Mouse (Mus musculus) frontal cortex, postnatal 25 days (tissue): Measurements from ENCODE around the gene Slc9b2.
A peak's percentile ranks its signal among the peaks of the same experiment; 100 is the strongest.

Source experiments
- DNase-seq, 2 experiments: peaks; one replicate each; pipeline ENCODE4 v3.0.0; 2022; ENCODE audit warnings: low spot score in 2 of 2

Slc9b2 gene

DNA sequence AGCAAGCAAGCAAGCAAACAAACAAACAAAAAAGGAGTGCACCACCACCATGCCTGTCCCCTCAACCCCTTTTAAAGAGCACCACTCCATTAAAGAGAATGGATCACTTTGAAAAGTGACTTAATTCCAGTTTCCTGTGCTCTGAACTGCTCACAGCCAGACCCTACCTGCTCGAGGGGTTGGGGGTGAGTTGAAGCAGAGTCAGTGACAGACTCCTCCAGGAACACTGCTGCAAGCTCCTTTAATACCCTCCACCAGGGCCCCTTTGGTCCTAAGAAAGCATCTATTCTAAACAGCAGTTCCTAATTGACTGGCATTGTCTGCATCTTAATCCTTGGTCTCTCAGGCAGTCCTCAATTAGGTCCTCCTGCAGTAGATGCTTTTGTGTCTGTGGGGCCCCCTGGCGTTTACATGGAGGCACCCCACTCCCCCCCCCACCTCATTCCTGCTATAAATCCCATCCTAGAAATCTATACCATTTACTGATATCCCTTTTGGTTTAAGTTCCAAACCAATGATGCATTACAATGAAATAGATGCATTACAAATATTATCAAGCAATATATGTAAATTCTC lies 5.5 kb downstream of the Slc9b2 start:
- DNase-seq: no peak

GRCm38 (mm10) chr3:135313727-135314126 lies 6.2 kb downstream of the Slc9b2 start:
- DNase-seq: no peak

- DNase-seq: no peak
Observed at GRCm38 (mm10) chr3:135314811-135315210, 7.3 kb downstream of the Slc9b2 start.

- no peak for DNase-seq
Observed at GRCm38 (mm10) chr3:135315720-135316425, 8.4 kb downstream of the Slc9b2 start.

DNA sequence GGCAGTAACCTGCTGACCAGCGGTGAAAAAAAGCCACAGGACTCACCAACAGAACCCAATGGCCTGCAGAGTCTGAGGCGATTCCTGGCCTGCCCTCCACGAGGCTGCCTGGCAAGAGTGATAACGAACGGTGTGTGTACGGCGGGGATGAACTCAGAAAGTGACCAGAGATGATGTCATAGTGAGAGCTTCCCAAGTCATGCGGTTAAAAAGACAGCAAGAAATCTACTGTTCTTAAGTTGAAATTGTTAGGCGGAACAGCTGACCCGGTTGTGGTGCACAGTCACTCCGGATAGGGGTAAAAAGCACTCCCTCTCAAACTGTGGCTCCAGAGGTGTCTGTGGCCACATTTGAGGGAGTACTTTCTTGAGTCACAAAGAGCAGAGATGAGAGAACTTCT lies 10.8 kb downstream of the Slc9b2 start:
- no peak for DNase-seq

GRCm38 (mm10) chr3:135324354-135324753 lies 16.9 kb downstream of the Slc9b2 start:
- DNase-seq: no peak

DNA sequence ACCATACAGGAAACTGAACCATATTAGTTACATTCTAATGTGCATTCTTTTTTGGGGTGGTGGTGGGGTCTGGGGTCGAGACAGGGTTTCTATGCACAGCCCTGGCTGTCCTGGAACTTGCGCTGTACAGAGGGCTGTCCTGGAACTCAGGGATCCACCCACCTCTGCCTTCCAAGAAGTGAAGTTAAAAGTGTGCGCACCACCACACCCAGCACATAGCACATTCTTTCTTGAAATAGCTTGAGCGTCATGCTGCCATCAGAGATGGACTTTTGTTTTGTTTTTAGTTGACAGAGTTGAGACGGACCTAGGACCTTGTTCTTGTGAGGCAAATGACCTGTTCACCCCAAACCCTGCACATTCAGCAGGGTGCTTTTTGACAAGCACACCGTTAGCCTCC lies 19.7 kb downstream of the Slc9b2 start:
- no peak for DNase-seq

- no peak for DNase-seq
Observed at GRCm38 (mm10) chr3:135327601-135328000, 20.1 kb downstream of the Slc9b2 start.

GRCm38 (mm10) chr3:135328560-135328959 lies 21.1 kb downstream of the Slc9b2 start:
- DNase-seq: peak in 1 of 2 experiments; percentile 13

DNA sequence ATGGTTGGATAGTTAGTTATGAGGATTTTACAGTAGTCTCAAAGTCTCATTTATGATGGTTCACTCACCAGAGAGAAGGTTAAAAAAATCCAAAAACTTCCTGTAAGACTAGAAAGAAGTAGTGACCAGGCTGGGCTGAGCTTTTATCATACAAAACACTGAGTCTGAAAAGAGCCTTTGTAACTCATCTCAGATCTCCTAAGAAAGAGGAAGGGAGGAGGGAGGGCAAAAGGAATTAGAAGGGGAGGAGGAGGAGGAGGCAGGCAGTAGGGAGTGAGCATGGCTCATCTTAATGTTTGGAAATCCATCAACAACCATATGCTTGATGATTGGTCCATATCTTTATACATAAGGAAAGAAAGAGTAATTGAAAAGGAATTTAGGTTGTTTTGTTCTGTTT lies 25.2 kb downstream of the Slc9b2 start:
- no peak for DNase-seq

- no peak for DNase-seq
Observed at GRCm38 (mm10) chr3:135333763-135334162, 26.3 kb downstream of the Slc9b2 start.

DNA sequence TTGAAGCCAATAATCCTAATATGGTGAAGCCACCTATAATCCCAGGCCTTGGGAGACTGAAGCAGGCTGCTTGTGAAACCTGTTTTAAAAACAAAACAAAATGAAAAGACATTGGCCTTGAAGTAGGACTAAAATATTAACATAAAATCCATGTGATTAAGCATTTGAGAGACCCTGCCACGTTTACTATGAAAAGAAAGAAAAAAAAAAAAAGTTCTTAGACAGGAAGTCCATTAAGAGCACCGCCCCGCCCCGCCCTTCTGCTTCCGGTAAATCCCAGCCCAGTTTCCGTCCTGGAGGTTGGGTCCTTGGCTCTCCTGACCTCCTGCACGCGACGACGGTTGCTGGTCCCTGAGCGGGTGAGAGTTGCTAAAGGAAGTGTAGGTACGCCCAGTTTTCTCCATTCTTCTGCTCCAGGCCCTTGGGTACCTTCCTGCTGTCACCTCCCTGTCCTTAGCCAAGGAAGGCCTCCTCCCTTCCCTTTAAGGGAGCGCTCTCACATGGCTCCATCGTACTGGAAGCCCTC lies 40.3 kb downstream of the Slc9b2 start, which contains the start of gene Slc9b1:
TSS of gene Slc9b1 (plus strand) at position 291 of the 526 bp plus-strand sequence.
- no peak for DNase-seq

- DNase-seq: no peak
Observed at GRCm38 (mm10) chr3:135349022-135349421, 41.5 kb downstream of the Slc9b2 start.

DNA sequence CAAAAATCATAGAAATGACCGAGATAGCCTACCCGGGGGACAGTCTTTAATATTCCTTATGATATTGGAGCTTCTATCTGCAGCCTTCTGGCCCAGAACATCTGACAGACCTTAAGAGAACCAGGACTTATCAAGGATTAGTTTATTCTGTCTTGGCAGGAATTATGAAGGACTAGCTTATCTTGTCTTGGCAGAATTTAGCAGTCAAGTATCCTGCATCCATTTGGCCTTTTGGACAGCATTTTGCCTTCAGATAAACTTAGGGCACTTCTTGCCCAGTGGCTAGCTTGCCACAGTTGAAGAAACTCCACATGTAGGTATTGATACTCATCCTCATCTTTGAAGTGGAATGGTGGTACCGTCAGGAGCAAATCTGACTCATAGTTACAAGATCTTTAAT lies 44.4 kb downstream of the Slc9b2 start:
- no peak for DNase-seq

DNA sequence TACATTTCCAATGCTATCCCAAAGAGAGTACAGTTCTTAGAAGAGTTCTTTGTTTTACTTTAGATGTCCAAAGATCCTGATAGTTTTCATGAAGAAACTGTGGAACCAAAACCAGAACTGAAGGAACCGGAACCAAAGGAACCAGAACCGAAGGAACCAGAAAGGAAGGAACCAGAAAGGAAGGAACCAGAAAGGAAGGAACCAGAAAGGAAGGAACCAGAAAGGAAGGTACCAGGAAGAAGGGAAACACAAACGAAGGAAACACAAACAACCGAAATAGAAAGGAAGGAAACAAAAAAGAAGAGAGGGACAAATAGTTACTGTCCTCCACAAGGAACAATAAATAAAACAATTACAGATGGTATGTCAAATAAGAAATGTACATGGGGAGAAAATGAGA lies 49.9 kb downstream of the Slc9b2 start:
- no peak for DNase-seq

- no peak for DNase-seq
Observed at GRCm38 (mm10) chr3:135375836-135376235, 68.3 kb downstream of the Slc9b2 start.

DNA sequence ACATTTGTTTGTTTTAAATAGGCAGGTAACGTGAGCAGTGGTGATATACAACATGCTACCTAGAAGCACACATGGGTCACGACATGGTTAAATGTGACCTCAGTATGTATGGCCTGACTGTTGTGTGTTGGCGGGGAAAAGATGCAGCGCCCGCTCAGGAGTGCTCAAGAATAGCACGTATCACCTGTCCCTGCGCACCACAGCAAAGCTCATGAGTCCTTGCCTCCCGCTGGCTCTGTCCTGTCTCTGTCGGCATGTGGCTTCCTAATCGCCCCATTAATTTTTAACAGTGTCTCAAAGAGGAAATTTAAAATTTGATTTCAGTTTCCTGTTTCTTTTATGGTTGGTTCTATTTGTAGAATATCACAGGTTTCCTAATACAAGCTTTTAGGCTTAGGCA lies 69.9 kb downstream of the Slc9b2 start:
- DNase-seq: no peak

DNA sequence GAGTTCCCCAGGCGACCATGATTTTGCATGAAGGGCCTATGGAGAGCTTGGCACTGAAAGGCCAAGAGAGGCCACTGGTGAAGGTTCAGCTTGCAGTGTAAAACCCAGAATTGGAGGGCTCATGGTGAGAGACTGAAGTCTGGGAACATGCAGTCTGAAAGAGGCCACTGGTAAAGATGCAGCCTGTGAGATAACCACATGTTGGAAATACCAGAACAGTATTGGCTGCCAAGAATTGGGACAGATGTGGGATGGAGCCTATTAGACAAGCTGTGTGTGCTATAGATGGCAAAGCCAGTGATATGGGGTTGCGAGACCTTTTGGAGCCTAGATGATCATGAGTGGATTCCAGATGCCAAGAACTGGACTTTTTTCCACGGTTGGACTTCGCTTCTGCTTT lies 72.4 kb downstream of the Slc9b2 start:
- no peak for DNase-seq

DNA sequence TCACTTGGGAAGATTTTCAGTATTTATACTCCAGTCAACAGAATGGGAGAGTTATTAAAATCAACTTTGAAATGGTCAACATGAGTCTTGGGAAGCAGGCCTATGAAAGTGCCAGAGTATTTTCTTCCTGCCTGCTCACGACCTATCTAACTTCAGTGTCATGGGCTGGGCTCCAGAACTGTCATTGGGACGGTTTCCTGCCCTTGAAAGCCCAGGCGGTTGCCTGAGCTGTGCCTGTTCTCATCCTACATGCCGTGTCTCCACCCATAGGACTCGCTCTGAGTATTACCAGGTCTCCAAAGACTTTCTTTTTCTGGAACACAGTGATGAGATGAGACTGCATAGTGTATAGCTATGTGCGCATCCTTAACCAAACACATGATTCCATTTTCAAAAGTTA lies 85.7 kb downstream of the Slc9b2 start:
- no peak for DNase-seq
